Mouse (Mus musculus): ENCODE measurements around the gene Vmn2r103.

Vmn2r103 gene

GRCm38 (mm10) chr17:19773063-19773462 is at the start of gene Vmn2r103:
Gene Vmn2r103 (plus strand): TSS chr17:19773363.
- in situ Hi-C loops (cut with MboI; ENCODE audit: low sequenced_read_pairs) = no loop called here

- in situ Hi-C loops (cut with MboI; ENCODE audit: low sequenced_read_pairs) = no loop called here
Observed at GRCm38 (mm10) chr17:19778994-19779393, 5.8 kb downstream of the Vmn2r103 start.

- in situ Hi-C loops (cut with MboI; ENCODE audit: low sequenced_read_pairs) = no loop called here
Observed at GRCm38 (mm10) chr17:19789248-19789647, 16.1 kb downstream of the Vmn2r103 start.

Data from CH12F3 (cell line).